Mouse (Mus musculus) erythroid progenitor cell, adult 5-6 weeks (primary cell): ENCODE results near the gene Wnt7a. TPM values are rescaled to one million over a fixed set of nuclear protein-coding genes. Genes with fewer than 3 reads are reported as not detected.

Experiments used
- ATAC-seq: replicated peaks from 2 replicates; pipeline ENCODE4 v1.8.0; 2016; ENCODE audit warnings: moderate number of reproducible peaks, mild to moderate bottlenecking, moderate TSS enrichment, inconsistent platforms; ENCODE audit not compliant: poor library complexity, low FRiP score, severe bottlenecking
- total RNA-seq, 2 experiments: library from RNA; stranded (forward) in 1 of 2; stranded (reverse) in 1 of 2; fragments of 150-400 nt in 1 of 2; fragments of 186-747, 209-891 nt in 1 of 2; gene quantifications; 2 replicates each; pipeline versions ENCODE4 v1.2.3 to v1.2.4; 2015 to 2017; ENCODE audit warnings: low replicate concordance in 2 of 2

The Wnt7a gene
- total RNA-seq, 2 experiments from 2014 or later = not detected

GRCm38 (mm10) chr6:91347721-91348120 is 63.4 kb downstream of the Wnt7a start:
- no peak for ATAC-seq

- no peak for ATAC-seq
Measured at GRCm38 (mm10) chr6:91346906-91347156, 64.3 kb downstream of the Wnt7a start.

GRCm38 (mm10) chr6:91346071-91346905 is 64.9 kb downstream of the Wnt7a start:
- no peak for ATAC-seq

- no peak for ATAC-seq
Measured at GRCm38 (mm10) chr6:91345091-91345490, 66.1 kb downstream of the Wnt7a start.

- ATAC-seq = no peak
Measured at GRCm38 (mm10) chr6:91339612-91340246, 71.4 kb downstream of the Wnt7a start.

GRCm38 (mm10) chr6:91335470-91335869 is 75.7 kb downstream of the Wnt7a start:
- ATAC-seq = no peak

- ATAC-seq = no peak
Measured at GRCm38 (mm10) chr6:91331886-91332285, 79.3 kb downstream of the Wnt7a start.

- ATAC-seq = no peak
Measured at GRCm38 (mm10) chr6:91325556-91325955, 85.6 kb downstream of the Wnt7a start.

GRCm38 (mm10) chr6:91324752-91325151 is 86.4 kb downstream of the Wnt7a start:
- no peak for ATAC-seq

- ATAC-seq = no peak
Measured at GRCm38 (mm10) chr6:91322001-91322772, 89.0 kb downstream of the Wnt7a start.

Other genes with a start within 250 kb of the Wnt7a start
- gene Fbln2, start 198.9 kb downstream of the Wnt7a start, total RNA-seq (2015; ENCODE audit: low replicate concordance) = not detected in 2 replicates
- gene Fbln2, start 198.9 kb downstream of the Wnt7a start, total RNA-seq (2017; ENCODE audit: low replicate concordance) = not detected in 2 replicates
- 2.9 and 4.0 TPM in 2 replicates for gene Chchd4, start 62.2 kb upstream of the Wnt7a start, total RNA-seq (2015; ENCODE audit: low replicate concordance)
- 2.3 and 3.0 TPM in 2 replicates for gene Chchd4, start 62.2 kb upstream of the Wnt7a start, total RNA-seq (2017; ENCODE audit: low replicate concordance)
- gene Tmem43, start 62.3 kb upstream of the Wnt7a start, total RNA-seq (2015; ENCODE audit: low replicate concordance) = 6.7 and 6.8 TPM in 2 replicates
- 6.3 and 19.0 TPM in 2 replicates for gene Tmem43, start 62.3 kb upstream of the Wnt7a start, total RNA-seq (2017; ENCODE audit: low replicate concordance)
- gene Xpc, start 104.5 kb upstream of the Wnt7a start, total RNA-seq (2015; ENCODE audit: low replicate concordance) = 3.2 and 5.4 TPM in 2 replicates
- gene Xpc, start 104.5 kb upstream of the Wnt7a start, total RNA-seq (2017; ENCODE audit: low replicate concordance) = 4.7 and 6.4 TPM in 2 replicates
- 92.6 and 97.3 TPM in 2 replicates for gene Lsm3, start 104.6 kb upstream of the Wnt7a start, total RNA-seq (2015; ENCODE audit: low replicate concordance)
- 114 and 121 TPM in 2 replicates for gene Lsm3, start 104.6 kb upstream of the Wnt7a start, total RNA-seq (2017; ENCODE audit: low replicate concordance)